Mouse (Mus musculus): ENCODE data around the gene Lca5.

DNA sequence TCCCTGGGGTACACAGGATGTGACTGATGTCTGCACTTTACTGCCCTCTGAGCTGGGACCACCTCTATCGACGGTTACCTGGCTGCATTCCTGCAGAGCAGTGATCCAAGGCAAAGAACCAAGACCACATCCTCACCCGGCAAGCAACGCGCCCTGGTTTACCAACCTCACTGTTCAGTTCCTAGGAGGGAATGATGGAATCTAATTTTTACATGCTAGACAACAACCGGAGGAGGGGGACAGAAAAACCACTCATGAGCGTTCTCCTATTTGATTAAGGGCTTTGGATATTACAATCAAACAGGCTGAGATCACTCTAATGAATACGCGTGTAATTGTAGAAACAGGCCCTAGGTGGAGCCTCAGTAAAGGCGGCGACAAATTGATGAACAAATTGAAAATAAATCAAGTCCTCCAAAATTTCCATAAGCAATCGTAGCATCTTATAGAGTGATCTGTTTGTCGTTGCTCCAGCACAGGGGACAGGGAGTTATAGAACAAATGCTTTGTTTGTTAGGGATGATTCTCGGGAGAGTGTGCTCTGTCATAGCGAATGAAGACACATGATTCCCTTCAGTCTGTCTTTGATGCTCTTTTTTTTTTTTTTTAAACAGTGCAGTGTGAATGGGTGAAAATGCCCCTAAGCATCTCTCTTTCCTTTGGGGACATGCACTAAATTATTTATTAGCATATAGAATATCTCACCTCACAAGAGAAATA lies 47.7 kb upstream of the Lca5 start:
- TF ChIP-seq CTCF (conservative IDR thresholded peaks at IDR 0.05; ENCODE audit: low read length) (peak; percentile 35), NANOG (IDR thresholded peaks at IDR 0.05; ENCODE audit: borderline replicate concordance, low read length) (no peak)

Measured in E14TG2a.4 (cell line).